Mouse (Mus musculus): Measurements from ENCODE around the gene Tbx20. TPM values are rescaled to one million over a fixed set of nuclear protein-coding genes. Genes with fewer than 3 reads are reported as not detected.

Gene Tbx20
- 20.5 and 21.2 TPM in 2 replicates for total RNA-seq (2021)
- long read RNA-seq, experiment 1, partial matches to known transcripts, result 0 of 2 reads
- long read RNA-seq, experiment 1, other reads (novel, unspliced or antisense), result 2 of 2 reads
- long read RNA-seq, experiment 2, partial matches to known transcripts, result 0 of 2 reads
- long read RNA-seq, experiment 2, other reads (novel, unspliced or antisense), result 2 of 2 reads

DNA sequence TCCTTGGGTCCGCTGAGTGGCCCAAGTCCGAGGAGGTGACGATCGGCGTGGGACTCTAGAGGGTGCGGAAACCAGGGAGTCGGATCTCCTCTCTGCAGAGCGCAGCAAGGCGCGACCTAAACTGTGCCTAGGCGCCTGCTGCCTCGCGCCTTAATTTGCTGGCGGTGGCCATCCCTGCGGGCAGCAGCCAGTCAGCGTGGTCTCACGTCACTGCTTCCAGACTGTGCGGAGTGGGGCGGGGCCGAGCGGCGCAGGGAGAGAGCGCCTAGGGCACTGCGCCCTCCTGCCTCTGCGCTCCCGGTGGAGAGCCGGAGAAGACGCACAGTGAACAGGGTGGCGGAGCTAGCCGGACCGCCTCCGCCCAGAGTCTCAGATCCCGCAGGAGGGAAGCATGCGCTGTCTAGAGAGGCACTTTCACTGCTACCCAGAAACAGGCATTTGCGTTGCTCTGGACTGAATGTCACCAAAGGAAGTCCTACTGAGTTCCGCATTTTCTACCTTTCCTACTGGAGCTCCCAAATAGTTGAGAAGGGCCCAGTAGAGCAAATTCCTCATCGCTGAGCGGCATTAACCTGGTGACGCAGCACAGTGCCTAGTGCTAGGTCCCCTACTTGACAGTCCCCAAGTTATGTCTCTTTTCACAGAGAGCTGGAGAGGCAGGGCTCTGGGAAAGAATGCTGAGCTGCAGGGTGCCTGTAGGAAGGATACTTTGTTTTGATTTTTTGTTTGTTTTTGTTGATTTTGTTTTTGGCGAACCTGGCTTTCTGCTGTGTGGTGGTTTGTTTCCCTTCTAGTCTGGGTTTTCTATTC lies at the start of gene Tbx20:
TSS of gene Tbx20 (minus strand) at position 144 of the 810 bp plus-strand sequence.
- peak; percentile 59 for DNase-seq

DNA sequence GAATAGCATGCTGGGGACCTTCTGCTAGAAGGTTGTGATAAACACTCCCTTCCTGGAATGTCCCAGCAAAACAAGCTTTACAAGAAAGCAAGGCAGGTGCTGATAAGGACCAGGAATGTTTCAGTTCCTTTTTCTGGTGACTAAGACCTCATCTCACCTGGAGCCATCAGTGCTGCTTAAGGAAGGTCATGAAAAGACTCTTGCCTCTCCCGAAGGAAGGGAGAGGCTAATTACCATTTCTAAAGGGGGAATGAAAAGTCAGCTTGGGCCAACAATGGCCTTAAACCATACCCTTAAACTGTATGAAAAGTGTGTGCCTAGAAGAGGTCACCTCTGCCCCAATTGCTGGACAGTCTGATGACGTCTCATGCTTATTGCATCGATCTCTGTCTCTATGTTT lies 44.4 kb upstream of the Tbx20 start:
- no peak for DNase-seq

DNA sequence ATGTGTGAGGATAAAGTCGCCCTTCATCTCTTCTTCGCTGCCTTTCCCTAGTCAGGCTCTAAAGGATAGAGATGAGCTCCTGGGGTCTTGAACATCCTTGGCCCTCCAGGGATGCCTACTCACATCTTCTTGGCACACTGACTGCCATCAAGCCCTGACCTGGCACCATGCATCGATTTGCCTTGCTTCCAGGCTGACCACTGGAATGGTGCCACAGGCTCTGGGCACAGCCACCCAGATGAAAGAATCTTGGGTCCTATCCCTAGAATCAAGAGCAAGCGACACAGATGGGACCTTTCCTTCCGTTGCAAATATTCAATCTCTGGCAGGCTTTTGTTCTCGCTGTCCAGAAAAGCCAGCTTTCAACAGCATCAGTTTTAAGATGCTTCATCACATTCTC lies 38.4 kb upstream of the Tbx20 start:
- no peak for DNase-seq

DNA sequence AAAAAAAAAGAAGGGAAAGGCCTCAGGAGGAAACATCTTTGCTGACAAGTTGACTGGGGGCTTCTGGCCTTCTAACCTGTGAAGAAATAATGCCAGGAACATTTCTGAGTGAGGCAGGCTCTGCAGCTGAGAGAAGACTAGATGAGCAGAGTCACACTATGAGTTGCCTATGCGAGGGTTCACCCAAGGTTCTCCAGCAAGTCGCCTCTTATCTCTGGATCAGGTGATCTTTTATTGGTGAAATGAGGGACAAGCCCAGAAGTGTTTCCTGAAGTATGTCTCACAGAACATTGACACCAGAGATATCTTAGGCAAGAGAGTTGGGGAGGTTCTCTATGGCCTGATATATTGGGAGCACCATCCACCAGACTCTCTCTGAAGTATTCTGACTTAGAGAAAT lies 18.0 kb upstream of the Tbx20 start:
- no peak for DNase-seq

DNA sequence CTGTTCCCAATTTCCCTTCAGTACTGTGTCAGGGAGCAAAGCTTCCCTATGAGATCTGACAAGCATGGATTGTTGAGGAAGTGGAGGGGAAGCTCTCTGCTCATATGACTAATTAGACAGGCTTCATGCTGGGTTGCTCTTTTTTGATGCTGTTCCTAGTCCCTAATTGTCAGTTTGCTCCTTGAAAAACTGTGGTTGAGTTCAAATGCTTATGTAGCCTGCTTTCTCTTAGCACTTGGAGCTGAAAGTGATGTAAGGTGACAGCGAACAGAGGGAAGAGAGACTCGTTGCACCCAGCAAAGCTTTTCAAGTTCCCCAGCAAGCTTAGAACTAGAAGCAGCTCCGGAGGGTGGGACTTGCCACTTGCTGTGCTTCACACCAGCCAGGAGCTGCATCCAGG lies 15.3 kb upstream of the Tbx20 start:
- no peak for DNase-seq

DNA sequence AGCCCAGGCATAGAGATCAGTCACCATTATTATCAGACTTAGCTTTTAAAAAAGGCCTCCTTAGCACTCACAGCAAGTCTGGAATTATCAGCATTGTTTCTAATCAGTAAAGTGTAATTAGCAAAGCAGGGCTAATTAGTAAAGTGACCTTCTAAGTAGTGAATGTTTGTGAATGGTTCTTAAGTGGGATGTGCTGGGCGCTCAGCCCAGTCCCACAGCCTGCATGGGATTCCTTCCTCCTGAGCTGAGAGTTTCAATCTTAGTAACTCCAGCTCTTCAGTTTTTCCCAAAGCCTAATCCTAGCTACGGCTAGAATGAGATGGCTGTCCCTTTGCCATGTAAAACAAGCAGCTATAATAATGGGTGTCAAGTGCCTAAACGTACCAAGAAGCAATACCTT lies 8.2 kb upstream of the Tbx20 start:
- DNase-seq, result no peak

DNA sequence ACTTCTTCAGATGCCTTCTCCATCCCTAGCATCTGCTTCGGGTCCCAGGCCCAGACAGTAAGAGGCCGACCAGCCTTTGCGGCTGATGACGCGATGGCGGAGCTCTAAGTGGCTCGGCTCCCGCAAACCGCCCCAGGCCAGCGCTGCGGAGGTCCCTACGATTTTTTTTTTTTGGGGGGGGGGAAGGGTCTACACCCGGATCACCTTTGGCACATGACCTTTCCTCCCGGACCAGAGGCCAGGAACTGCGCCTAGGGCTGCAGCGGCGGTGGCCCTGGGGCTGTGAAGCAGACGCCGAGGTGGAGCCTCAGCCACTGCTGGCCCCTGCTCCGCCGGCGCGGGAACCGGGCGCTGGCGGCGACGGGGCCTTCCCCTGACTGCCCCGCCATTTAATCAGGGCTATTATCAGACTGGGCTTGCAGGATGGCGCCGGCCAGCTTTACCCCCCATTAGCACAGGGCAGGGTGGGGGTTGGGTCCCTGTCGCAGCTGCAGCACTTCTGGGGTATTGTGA lies 6.9 kb upstream of the Tbx20 start:
- DNase-seq, result peak; percentile 31

DNA sequence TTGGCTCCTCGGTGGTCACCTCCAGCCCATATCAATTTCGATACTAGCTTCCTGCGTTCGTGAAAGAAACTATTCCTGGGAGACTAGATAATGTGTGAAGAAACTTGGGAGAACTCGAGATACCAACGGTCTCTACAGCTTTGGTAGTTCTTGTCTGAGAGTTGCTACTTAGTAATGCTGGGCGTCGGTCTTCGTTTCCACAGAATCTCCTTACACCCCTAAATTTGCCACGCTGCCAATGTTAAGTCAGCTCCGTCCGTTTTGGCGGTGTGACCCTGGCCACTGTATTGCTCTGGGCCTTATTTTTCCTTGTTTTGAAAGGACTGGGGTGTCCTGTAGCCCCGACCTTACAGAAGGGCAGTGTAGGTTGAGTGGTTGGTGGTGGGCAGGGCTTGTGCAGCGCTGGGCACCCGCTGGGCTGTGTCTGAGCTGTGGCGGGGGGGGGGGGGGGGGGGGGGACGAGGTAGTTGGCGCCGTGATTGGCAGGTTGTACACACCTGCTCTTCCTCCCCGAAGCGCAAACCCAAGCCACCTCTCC lies 6.4 kb upstream of the Tbx20 start:
- DNase-seq, result no peak

DNA sequence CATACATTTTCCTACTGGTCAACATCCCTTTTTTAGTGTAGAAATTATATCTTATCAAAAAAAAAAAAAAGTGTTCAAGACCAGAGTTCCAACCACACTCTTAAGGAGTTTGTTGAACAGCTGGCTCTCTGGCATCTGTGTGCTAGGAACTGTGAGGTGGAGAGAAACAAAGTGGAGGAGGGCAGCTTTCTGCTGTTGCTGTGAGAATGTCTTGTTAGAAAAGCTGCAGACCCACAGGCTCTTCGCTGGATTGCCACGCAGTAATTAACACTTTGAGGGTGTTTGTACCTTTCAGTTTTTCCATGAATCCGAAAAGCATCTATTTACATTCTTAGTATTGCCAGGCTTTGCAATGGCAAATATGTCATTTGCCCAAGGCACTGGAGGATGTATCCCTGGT lies 5.9 kb upstream of the Tbx20 start:
- no peak for DNase-seq

DNA sequence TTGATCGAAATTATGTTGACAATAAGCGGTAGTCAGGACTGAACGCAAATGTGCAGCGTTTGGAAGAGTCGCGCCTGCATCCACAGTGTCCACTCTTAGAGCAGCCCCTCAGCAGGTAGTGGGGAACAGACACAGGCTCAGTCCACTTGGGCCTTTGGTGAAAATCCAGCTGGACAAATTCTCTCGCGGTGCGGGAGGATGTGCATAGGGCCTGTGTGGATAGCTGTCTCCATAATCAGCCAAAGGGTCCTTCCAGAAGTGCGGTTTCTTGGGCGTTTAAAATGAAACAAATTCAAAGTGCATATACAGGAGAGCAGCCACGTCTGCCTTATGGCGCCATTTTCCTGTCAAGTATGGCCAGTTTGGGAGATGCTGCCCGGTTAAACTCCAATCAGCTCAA lies 4.5 kb upstream of the Tbx20 start:
- no peak for DNase-seq

DNA sequence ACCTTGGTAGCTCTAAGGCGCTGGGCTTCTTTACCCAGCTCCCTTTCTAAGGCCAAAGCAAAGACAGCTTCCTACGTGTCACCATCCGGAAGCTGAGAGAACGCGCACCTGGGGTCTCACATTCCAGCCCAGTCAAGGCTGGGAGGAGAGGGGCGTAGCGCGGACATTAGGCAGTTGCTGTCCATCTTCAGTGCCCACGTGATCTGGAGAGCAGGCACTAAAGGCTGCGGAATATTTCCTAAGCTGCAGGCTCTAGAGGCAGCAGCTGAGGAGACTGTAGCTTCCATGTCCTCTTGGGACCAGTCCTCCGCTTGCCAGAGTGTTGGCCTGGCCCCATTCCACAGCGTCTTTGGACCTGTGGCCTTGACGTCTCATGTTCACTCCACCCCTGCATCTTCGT lies 3.9 kb upstream of the Tbx20 start:
- no peak for DNase-seq

DNA sequence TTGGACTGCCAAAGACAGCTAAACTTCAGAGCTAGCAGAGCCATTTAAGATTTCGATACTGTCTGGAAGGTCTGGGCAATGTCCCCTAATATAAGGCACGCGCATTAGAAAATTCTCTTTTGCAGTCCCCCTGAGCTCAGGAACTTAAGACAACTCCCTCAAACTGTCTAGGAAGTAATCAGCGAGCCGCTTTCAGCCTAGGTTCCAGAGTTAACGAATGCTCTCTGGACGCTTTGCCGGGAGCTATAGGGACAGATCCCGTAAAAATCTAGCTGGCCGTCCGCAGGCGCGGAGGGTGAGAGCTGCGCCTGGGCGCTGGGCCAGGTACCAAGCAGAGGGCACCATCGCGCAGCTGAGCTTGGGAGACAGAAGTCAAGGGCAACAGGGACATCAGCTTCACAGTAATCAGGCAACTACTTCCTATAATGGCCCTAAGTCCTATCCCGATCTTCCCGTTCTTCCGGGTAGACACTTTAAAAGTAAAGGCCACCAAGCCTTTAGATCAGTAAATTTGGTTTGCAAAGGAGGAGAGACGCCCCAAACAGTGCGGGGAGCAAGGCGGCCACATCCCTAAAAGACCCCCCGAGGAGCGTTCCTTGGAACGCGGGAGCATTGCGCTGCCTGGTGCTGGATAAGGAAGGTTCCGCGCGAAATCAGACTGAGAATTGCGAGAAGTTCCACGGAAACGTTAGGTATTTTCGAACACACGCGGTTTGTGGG lies 3.2 kb upstream of the Tbx20 start:
- DNase-seq, result peak; percentile 20

DNA sequence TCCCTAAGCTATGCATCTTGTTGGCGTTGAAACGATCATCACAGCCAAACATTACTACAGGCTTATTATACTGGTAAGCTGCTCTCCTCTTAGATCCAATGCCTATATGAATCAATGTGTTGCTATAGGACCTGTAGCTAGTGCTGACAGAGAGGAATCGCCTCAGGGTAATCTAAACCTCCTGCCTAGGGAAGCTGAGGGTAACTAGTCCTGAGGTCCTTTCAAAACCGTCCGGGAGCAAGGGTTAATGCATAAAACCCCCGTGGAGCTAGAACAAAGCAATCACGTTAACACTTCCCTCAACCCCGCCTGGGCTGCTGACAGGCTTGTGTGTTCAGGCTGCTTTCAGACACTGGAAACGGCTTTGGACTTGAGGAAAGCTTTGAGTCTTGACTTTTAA lies 2.4 kb upstream of the Tbx20 start:
- DNase-seq, result no peak

DNA sequence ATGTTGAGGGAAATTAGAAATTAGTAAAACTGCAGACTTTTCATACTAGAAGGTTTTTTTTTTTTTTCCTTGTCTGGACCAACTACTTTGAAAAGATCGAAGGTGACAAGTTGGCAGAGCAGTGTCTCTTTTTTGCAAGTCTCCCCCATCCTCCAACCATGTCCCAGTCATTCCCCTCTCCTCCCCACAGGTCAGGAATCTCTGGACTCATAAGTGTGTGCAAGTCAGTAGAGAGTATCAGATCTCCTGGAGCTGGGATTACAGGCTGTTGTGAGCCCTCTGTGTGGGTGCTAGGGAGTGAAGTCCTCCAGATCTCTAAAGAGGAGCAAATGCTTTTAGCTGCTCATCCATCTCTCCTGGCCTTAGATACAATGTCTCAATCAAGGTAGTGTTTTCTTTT lies 1.5 kb upstream of the Tbx20 start:
- DNase-seq, result no peak

DNA sequence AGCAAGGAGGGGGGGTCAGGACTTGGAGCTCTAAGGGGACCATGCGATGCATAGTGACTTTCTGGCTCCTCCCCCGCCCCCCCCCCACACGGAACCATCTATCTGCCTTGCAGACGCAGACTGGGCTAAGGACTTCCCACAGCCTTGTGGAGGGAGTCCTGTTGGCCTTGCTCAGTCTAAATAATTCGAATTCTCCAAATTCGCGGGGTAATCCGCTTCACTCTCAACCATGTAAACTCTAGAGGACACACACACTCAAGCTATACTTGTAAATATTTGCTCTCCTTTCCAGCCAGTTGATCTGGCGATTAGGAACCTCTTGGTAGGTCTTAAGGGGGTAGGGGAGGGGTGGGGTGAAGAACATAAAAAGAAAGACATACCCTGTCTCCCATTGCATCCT lies 898 bp upstream of the Tbx20 start:
- DNase-seq, result no peak

DNA sequence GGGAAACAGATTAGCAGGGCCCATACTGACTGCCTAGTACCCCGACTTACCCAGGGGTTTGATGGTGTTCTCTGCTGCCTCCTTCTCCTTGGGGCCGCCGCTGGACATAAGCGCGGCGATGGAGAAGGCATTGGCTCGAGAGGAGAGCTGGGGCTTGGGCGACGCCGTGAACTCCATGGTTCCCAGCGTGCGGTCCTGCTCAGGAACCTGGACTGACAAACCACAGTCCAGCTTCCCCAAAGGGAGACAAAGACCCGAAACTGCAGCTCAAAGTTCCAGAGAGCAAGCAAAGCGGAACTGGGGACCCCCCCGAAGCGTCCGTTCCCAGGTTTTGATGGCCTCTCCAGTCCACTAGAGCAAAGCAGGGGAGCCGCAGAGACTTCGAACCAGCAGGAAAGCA lies 434 bp downstream of the Tbx20 start:
- DNase-seq, result no peak

DNA sequence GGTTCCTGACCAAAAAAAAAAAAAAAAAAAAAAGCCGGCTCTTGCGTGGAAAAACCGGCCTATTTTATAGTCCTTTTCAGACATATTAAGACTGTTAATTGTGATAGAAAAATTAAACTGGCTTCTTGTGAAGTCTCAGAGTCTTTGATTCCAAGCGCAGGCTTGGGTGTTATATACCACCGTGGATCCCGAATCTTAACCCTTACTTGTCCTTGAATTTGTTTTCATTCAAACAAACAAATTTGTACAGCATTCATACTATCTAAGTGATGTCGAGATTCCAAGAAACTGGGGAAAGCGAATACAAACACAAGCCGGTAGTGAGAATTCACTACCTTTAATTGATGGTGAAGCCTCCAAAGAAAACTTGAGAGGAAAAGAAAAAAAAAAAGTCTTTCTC lies 932 bp downstream of the Tbx20 start:
- no peak for DNase-seq

DNA sequence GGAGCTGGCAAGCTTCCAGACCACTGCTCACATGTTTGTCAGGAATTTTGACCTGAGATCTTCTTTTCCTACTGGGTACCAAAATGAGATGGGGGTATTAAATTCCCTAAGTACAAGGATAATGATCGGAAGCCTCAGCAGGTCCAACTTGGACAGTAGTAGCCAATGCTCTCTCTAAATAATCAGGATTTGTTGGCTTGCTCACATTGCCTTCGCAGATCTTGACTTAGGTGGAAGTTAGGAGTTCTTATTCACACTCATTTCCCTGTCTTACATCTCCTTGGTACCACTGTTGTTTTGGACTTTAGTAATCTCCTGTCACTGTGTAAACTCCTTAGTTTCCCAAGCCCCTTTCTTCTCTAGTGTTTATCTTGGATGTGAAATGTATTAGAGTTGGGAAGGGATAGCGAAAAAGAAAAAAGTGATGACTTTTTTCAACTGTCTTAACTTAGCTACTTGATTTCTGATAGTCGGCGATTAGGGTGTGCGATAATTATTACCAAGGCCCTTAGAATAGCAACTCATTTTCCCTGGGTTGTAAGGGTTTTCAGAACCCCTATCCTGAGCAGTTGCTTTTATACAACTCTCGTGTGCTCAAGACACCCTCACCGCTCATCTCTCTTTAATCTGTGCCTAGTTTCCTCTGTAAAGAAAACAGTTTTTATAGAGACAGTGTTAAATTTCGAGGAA lies 1.5 kb downstream of the Tbx20 start:
- DNase-seq, result no peak

DNA sequence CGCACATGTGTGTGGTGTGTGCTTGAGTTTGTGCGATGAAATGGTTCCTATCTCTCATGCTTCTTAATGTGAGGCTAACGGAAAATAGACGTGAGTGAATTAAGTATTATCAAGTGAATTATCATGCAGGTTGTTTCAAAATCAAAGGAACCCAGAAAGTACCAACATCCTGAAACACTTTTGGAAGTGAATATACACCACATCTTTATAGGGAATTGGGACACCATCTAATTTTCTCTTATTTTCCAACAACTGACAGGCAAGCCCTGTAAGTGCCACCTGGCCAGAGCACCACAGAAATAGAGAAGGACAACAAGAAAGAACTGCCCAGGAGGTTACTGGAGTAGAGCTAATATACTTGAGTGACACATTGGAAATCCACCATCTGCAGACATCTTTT lies 2.4 kb downstream of the Tbx20 start:
- no peak for DNase-seq

DNA sequence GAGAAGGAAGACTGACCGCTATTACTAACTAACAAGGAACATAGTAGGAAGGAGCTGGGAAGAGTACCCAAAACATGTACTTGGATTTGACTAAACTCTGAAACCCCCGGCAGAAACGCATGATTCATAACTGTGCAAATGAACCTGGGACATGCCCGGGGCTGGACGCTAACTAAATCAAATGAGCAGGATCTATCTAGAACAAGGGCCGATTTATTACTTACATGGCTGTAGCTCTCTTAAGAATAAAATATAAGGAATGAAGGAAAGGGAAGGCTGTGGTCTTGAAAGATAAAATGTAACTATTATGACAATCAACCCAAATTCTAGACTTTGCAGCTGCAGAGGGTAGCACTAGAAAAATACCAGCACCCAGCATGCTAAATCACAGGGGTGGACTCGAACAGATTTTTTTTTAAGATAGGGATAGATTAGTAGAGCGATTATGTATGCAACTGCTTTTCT lies 3.1 kb downstream of the Tbx20 start:
- DNase-seq, result peak; percentile 13

DNA sequence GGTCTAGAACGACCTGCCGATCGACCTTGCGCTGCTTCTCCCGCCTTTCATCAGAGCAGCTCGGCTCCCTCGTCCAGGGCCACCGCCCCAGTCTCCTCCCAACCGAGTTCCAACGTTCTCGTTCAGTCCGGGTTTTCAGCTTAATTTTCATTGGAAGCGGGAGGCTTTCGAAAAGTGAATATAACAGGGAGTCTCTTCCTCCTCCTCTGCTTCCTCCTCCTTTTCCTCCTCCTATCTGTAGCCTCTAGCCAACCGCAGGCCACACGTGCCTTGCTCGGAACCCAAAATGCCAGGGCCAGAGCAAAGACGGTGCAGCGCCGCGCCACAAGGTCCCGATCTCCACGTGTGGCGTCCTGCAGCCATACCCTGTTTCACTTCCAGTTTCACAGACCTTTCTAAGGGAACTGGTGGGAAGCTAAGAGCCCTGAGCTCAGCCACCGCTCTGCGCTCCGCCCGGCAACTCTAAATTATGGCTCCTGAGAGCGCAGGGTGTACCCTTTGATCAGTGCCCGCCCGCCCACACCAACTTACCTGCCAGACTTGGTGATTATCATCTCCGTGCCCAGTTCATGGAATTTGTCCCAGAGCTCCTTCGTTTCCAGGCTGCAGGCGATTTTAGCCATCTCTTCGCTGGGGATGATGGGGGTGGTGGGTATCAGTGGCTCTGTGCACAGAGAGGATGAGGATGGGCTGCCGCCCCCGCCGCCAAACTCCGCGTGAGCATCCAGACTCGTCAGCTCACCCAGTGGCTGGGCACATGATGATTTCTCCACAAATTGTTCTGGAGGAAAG lies 3.8 kb downstream of the Tbx20 start:
- DNase-seq, result peak; percentile 14
